Mouse (Mus musculus) bone marrow, adult 2 months (tissue): ENCODE results near the gene Inpp4b. TPM values are rescaled to one million over a fixed set of nuclear protein-coding genes. Genes with fewer than 3 reads are reported as not detected.

Source experiments
- H3K27ac ChIP-seq: fragments of 200-500 bp; 2 replicates; pipeline ENCODE4 v1.5.1; 2012; ENCODE audit warnings: low read depth, mild to moderate bottlenecking, control low read depth, inconsistent platforms, low read length; ENCODE audit not compliant: control insufficient read depth, poor library complexity, insufficient read depth
- H3K4me1 ChIP-seq: fragments of 200-500 bp; 2 replicates; pipeline ENCODE4 v1.6.1; 2011; ENCODE audit warnings: low read length; ENCODE audit not compliant: control insufficient read depth, insufficient read depth
- H3K4me3 ChIP-seq: fragments of 200-500 bp; replicated peaks from 2 replicates; pipeline ENCODE3; 2011; ENCODE audit warnings: mild to moderate bottlenecking, low read depth, low read length, control low read depth; ENCODE audit not compliant: control insufficient read depth
- CTCF ChIP-seq: fragments of 200-500 bp; IDR thresholded peaks from 2 replicates; pipeline ENCODE4 v1.5.1; 2011; ENCODE audit warnings: low read length, control low read depth; ENCODE audit not compliant: control insufficient read depth, insufficient read depth
- POLR2A ChIP-seq: fragments of 200-500 bp; IDR thresholded peaks from 2 replicates; pipeline ENCODE4 v1.6.1; 2011; ENCODE audit warnings: low read depth, mild to moderate bottlenecking, control low read depth, low read length, borderline replicate concordance; ENCODE audit not compliant: control insufficient read depth
- WGBS: fragments of 180-500 bp; shearing (Covaris S2); methylation state at CpG from one replicate; pipeline ENCODE4 v1.1.7; 2018; 5-methylcytosine and 5-hydroxymethylcytosine counted together
- polyA plus RNA-seq: library from polyadenylated mRNA; stranded (reverse); fragments of >200 nt; gene quantifications from 2 replicates; pipeline ENCODE4 v1.2.4, GENCODE M21; 2011; ENCODE audit warnings: low replicate concordance; ENCODE audit not compliant: missing spikeins, insufficient read depth, insufficient read length

The Inpp4b gene
- polyA plus RNA-seq, 1 experiment: 4.8 TPM

- no peaks in the 10 kb centered on the region; the same call in 1 of the 2 replicates for H3K4me1 ChIP-seq
- TF ChIP-seq CTCF: no peak
- no peak for TF ChIP-seq POLR2A
- H3K4me3 ChIP-seq: no peak overlapping the region
- no peak overlapping the region for H3K27ac ChIP-seq
- 67% methylated on average over 2 of the region's 2 CpGs for WGBS
Measured at GRCm38 (mm10) chr8:81491097-81491705, 148.8 kb downstream of the Inpp4b start.

GRCm38 (mm10) chr8:81491706-81492204 is 149.4 kb downstream of the Inpp4b start:
- H3K27ac ChIP-seq: no peak overlapping the region
- TF ChIP-seq CTCF (no peak), POLR2A (no peak)
- WGBS: 54% methylated on average over 3 of the region's 3 CpGs
- H3K4me1 ChIP-seq: no peaks in the 10 kb centered on the region; the same call in 1 of the 2 replicates
- no peak overlapping the region for H3K4me3 ChIP-seq

GRCm38 (mm10) chr8:81494823-81495222 is 152.5 kb downstream of the Inpp4b start:
- Histone ChIP-seq H3K4me1 (no peaks in the 10 kb centered on the region), H3K4me3 (no peak overlapping the region), H3K27ac (no peak overlapping the region)
- TF ChIP-seq POLR2A (no peak), CTCF (no peak)
- WGBS: 73% methylated on average over 2 of the region's 2 CpGs

- TF ChIP-seq CTCF (no peak), POLR2A (no peak)
- whole genome bisulfite sequencing: 66% methylated on average over 2 of the region's 2 CpGs
- no peak overlapping the region for H3K4me3 ChIP-seq
- H3K4me1 ChIP-seq: no peaks in the 10 kb centered on the region
- H3K27ac ChIP-seq: no peak overlapping the region
Measured at GRCm38 (mm10) chr8:81497646-81498045, 155.3 kb downstream of the Inpp4b start.

- Histone ChIP-seq H3K4me3 (no peak overlapping the region), H3K27ac (no peak overlapping the region), H3K4me1 (no peaks in the 10 kb centered on the region)
- no peak for TF ChIP-seq POLR2A
- TF ChIP-seq CTCF: no peak
- 74% methylated on average over 2 of the region's 2 CpGs for WGBS
Measured at GRCm38 (mm10) chr8:81502216-81502615, 159.9 kb downstream of the Inpp4b start.

GRCm38 (mm10) chr8:81502982-81503381 is 160.6 kb downstream of the Inpp4b start:
- WGBS: 73% methylated on average over 2 of the region's 2 CpGs
- no peak overlapping the region for H3K4me3 ChIP-seq
- H3K4me1 ChIP-seq: no peaks in the 10 kb centered on the region
- no peak overlapping the region for H3K27ac ChIP-seq
- TF ChIP-seq POLR2A: no peak

- Histone ChIP-seq H3K4me3 (no peak overlapping the region), H3K4me1 (no peaks in the 10 kb centered on the region; the same call in 1 of the 2 replicates), H3K27ac (no peak overlapping the region)
- no peak for TF ChIP-seq POLR2A
- TF ChIP-seq CTCF: no peak
Measured at GRCm38 (mm10) chr8:81512826-81513225, 170.5 kb downstream of the Inpp4b start.

- Histone ChIP-seq H3K27ac (no peak overlapping the region), H3K4me3 (no peak overlapping the region), H3K4me1 (no peaks in the 10 kb centered on the region)
- TF ChIP-seq CTCF (no peak), POLR2A (no peak)
Measured at GRCm38 (mm10) chr8:81514425-81514824, 172.1 kb downstream of the Inpp4b start.

GRCm38 (mm10) chr8:81522085-81522484 is 179.7 kb downstream of the Inpp4b start:
- TF ChIP-seq CTCF (no peak), POLR2A (no peak)
- Histone ChIP-seq H3K4me3 (no peak overlapping the region), H3K4me1 (no peaks in the 10 kb centered on the region), H3K27ac (no peak overlapping the region)
- WGBS: 85% methylated on average over 2 of the region's 2 CpGs
